Mouse (Mus musculus): ENCODE data around the gene Wrnip1.
A peak's percentile ranks its signal among the peaks of the same experiment; 100 is the strongest.

Wrnip1 gene

DNA sequence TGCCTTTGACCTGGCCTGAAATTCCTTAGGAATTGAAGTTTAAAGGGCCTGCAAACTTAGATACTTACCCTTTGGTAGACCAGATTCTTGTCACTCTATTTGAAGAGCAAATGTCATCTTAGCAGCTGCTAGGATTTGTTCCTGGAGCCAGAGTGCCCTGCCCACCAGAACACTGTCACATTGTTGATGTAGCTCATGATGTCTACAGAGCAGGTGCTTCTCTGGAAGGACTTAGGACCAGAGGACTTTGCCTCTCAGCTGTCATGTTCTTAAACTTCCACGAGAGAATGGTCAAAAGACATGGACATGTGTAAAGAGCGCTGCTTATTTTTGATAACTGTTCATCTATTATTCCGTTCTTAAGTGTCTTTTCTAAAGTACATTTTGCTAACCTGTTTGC is 17.4 kb downstream of the Wrnip1 start:
- DNase-seq: no peak

DNA sequence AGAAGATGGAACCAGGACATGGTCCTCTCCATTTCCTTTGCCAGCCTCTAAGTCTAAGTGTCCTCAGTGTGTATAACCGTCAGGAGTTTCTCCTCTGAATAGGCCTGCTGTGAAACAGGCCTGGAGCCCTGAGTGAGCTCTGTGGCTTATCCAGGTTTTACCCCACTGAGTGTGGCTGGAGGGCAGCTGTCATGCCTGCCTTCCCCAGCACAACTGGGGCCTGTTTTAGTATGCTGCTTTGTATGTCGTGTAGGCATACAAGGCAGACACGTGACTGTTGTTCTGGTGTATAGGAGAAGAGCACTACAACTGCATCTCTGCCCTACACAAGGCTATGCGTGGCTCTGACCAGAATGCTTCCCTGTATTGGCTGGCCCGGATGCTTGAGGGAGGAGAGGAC is 18.1 kb downstream of the Wrnip1 start:
- DNase-seq: no peak

DNA sequence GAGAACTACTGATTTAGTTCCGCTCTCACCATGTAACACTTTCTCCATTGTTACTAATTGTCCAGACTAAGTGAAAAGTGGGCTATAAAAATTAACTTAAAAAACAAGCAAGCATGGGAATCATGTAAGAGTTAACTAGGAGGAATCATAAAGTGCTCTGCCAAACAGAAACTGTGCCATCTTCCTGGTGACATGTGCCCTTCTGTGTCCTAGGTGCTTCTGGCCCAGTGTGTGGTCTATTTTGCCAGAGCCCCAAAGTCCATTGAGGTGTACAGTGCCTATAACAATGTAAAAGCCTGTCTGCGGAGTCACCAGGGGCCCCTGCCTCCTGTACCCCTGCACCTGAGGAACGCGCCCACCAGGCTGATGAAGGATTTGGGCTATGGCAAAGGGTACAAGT is 19.8 kb downstream of the Wrnip1 start:
- no peak for DNase-seq

DNA sequence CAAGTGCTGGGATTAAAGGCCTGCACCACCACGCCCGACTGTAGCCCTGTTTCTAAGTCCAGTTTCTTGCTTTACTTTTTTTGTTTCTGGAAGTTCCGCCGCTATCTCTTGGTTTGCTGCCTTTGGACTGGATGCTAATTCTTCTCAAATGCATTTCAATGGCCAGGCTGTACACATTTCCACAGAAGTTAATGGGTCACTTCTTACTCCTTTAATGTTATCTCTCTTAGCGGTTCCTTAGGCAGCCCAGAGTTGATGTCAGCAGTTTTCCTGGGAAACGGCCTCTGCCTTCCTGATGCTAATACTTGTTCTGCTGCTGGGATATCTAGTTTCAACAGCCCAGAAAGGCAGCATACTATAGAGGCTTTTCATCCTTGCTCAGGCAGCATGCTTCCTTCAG is 21.3 kb downstream of the Wrnip1 start:
- no peak for DNase-seq

DNA sequence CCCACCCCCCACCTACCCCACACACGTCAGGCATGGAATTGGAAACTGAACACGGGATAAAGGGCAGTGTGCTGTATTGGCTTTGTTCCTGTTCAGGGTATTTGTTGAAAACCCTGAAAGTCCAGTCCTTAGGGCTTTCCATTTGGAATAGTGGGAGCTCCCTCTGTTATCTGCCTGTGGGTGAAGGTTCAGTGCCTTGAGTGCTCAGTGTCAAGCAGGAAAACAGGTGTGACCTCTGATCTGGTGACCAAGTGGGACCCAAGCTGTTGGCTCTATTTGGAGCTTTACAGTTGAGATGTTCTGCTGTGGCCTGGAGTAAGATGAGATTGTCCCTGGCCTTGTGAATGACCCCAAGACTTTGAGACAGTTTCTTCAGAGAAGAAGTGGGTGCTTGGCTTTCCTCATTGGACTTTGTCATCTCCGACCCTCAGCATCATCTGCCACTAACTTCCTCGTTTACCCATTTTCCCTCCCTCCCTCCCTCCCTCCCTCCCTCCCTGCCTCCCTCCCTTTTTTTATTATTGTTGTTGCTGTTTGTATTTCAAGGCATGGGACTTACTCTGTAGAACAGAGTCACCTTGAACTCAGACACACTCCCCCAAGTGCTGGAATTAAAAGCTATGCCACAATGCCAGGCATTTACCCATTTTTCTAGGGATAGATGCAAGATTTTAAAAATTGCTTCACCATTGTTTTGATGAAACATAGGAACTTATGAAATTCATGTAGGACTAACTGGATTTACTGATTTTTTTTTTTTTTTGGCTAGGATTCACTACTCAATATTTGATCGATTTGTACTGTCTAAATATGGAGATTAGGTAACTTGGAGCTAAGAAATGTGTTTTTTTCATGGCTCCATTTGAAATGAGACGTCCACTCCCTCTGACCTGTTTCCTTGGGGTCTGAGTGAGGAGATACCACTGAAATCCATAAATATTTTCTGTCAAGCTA is 22.8 kb downstream of the Wrnip1 start:
- no peak for DNase-seq

DNA sequence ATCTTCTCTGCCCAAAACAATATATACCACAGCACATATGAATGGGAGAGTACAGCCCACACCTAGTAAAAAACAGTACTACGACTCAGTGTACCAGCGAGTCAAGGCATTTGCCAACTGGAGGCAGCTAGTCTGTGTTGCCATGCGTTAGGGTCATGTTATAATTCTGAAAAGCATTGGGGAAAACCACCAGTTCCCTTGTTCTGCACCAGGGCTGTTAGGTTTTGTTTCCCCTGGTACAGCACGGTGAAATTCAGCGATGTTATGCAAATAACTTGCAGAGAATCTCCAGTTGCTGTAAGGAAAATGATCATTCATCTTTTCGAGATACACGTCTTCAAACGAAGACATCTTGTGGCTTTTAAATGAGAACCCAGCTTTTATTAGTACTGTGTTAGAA is 23.7 kb downstream of the Wrnip1 start:
- no peak for DNase-seq

DNA sequence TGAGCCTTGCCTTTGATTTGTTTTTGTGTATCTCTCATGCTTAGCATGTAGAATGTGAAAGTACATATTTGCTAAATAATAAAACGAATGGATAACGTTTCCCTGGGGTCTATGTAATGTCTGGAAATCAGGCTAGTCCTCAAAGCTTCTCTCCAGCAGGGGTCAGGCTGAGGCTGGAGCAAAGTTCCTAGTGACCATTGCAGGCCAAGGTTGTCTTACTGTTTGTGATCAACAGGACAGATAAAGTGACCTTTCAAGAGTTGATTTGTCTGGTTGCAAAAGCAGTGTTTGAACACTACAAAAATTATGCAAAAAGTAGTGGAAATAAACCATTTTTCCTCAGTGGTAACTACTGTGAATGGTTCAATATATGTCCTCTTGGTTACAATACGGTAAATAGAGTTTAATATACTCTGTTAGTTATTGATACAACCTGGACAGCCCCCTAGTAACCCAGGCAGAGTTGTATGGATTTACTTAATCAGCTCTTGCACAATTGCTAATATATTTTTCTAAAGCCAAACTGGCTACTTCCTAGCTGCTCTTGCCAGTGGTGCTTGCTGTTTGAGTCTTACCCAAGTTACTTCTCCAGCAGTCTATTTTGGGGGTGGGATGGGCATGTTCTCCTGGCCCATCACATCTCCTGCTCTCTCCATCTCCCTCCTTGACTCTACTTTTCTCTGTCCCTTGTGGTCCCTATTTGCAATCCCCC is 25.4 kb downstream of the Wrnip1 start:
- DNase-seq: no peak

DNA sequence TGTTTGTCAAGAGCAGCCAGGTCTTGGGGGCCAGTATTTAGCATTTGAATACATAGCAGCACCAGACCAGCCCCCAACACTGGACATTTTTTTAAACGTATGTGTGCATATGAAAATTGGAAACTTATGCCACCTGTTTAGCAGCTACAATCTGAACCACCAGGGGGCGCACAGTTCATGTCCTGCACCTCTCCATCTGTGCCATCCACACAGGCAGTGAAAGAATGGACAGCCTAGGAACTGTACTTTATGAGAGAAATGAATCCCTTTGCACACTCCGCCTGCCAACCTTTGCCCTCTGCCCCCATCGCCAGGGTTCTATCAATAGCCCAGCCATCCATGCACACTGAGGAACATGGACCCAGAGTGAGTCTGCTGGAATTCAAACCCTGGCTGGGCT is 26.1 kb downstream of the Wrnip1 start:
- DNase-seq: peak; percentile 66

DNA sequence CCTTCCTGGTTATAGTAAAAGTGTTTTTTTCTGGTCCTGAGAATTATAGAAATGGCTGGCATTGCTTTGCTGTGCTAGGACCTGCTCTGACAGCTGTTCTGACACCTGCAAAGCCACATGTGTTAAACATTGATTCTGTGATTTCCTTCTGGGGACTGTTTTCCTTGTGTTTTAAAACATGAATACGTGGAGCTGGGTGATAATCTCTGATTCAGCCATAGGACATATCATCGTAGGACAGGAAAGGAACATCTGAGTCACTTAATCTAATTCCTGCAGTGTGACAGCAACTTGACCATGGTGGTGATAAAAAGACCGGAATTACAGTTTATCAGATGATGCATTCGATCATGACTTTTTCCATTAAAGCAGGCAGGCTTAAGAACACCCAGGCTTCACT is 27.0 kb downstream of the Wrnip1 start:
- no peak for DNase-seq

DNA sequence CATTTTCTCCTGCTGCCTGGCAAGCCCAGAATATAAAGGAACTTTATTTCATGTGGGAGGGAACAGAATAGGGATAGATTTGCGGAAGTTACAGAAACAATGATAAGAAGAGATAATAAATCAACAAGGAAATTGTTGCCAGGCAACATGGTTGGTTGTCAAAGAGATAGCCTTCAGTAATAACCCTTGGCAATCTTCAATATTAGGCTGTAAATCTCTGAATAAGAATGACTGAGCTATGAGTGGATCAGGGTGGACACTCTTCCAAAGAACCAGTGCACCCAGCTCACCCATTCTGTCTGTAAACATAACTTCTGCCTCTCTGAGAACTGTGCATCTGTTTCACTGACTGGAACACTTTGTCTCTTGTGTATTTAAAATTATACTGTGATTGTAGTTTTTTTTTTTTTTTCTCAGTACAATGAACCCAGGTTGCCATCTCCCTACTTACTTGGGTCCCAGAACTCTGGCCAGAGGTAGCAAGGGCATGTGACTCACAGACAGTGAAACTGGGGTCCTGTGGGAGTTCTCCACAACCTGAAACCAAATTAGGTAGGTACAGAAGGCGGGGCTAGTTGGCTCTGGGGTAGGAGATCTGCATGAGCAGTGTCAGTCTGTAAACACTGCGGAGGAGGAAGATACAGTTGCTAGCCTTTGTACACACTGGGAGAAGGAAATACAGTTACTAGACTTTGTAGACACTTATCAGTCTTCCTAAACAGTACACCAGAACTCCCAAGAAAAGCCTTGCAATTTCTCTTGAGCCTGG is 29.9 kb downstream of the Wrnip1 start:
- no peak for DNase-seq

DNA sequence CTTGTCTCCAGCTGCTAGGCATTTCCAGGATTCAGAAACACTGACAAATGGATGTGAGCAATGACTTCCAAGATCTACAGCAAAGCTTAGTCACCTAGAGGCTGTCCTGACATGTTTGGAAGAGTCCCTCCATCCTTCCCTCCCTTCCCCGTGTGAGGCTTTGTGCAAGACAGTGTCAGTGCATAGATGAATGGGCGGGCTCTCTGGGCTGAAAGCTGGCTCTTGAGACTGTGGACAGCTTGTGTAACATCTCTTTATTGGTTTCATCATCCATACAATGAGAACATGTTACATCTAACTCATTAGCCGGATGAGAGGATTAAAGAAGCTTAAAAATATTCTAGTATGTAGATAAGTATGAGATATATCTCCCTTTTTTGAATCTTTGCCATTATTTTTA is 30.9 kb downstream of the Wrnip1 start:
- DNase-seq: no peak

DNA sequence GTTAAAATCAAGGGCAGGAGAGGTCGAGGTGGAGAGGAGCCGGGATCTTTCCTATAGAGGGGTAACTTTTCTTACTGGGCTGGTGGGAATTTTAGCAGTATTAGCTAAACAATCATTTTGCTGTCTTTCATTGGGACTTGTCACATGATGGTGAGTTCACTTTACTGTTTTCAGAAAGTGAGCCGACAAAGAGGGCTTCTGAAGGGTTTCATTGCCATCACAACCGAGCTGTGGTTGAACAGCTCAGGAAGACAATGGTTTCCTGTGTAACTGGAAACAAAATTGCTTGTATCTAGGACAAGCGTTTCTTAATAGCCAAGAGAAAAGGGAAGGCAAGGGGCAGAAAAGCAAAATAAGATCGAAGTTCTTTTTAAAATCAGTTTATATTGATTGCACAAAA is 31.4 kb downstream of the Wrnip1 start:
- no peak for DNase-seq

DNA sequence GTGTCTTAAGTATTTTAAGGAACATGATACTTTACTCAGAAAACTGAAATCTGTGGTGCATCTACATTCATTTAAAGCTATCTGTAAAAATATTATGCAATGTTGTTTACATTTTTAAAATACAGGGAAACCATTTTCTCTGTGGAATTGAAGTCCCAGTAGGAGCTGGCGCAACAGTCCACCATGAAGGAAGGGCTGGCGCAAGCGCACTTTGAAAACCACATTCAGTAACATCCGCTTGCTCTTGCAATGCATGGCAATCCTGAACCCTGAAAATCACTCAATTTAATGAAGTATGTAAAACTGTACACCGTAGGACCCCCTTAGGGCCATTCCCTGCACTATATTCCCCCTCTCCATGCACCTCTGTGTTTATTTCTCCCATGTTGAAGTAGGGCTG is 32.7 kb downstream of the Wrnip1 start:
- DNase-seq: no peak

DNA sequence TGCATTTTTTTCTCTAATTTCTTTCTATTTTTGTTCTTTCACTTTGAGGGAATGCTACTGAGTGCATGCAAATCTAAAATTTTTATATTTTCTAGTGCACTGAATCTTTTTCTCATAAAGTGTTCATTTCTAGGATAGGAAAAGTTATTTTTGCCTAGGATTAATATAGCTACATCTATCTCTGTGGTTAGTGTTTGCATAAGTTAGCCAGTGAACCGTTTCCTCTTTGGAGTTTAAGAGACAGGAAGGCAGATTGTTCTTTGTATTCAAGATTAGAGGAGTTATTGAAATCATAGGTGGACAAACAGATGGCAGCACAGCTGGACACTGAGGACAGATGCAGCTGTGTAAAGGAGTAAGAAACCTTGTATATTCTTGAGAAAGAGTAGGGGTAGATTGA is 37.5 kb downstream of the Wrnip1 start:
- no peak for DNase-seq

DNA sequence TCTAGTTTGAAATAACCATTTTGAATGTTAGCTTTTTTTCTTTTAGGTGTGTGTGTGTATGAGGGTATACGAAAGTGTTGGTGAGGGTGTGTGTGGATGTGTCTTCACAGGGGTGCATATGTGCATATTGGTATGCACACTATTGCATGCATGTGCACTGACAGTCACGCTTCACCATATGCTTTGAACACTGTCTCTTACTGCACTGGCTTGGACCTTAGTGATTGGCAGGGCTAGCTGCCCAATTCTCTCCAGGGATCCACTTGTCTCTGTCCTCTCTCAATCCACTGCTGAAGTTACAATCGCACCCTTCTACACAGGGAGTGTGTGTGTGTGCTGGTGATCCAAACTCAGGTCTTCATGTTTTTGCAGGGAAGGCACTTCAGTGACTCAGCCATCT is 39.5 kb downstream of the Wrnip1 start:
- DNase-seq: no peak

DNA sequence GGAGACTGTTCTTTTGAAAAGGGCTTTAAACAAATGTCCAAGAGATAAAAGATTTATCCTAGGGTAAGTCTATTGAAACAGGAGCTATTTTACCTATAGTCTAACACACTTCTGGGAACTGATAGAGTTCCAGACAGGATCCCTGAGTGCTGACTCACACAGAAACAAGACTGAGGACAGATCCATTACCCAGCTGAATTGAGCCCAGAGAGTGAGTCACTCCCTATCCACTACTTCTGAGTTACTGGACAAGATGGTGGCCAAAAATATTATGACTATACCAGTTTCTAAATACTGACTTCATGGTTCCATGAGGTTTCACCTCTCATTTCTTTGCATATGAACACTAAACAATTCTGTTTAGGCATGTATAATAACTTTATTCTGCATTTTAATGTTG is 44.4 kb downstream of the Wrnip1 start:
- DNase-seq: no peak

DNA sequence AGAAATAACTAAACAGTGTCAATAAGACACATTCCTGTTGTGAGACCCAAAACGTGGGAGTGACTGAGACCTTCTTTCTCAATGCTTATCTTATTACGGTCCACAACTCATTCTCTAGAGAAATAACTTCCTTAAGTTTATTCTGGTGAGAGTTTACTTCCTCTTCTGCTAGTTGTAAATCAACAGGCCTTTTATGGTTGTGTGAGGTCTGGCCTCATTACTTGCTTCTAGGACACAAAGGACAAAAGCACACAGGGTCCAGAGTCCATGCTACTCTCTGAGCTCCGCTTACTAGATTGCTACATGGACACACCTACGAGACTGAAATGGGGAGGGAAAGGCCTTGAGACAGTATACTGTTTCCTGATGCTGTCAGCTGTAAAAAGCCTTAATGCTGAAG is 47.3 kb downstream of the Wrnip1 start:
- DNase-seq: no peak

DNA sequence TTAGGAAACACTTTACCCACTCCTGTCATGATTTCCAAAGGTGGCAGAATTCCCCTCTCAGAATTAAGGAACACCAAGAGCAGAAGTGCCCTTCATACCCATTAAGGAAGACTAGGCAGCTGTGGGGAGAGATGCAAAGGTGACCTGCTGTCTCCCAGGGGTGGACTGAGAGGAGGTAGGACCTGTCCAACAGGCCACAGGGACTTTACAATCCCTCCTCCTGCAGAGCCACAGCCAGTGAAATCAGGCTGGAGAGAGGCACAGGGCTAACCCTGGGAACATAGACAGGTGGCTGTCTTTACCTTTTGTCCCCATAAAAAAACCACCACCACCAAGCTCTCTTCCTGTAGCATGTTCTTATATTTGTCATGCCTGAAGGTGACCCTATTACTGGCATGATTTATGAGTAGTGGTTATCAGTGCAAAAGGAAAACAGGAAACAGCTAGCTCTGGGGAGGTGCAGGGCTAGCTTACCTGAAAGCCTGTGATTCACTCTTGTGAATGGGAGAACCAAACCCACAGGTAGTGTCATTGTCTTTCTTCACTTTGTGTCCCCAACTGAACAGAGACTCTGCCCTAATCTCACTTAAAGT is 47.8 kb downstream of the Wrnip1 start:
- DNase-seq: no peak

DNA sequence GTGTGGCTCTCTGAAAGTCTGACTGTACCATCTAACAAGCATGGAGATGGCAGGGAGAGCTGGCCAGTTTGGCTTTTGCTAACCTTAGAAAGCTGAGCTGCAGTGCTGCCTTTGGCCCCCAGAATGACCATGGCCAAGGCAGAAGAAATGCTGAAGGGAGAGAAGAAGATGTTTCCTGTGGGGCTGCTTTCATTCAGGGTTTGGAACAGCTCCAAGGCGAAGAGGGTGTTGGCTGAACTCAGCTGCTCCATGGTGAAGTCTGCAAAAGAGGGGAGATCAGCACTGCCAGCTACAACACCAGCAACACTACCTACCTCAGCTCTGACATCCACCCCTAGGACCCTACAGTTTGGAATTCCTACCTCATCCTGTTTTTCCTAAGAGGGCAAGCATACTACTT is 48.3 kb downstream of the Wrnip1 start:
- no peak for DNase-seq

DNA sequence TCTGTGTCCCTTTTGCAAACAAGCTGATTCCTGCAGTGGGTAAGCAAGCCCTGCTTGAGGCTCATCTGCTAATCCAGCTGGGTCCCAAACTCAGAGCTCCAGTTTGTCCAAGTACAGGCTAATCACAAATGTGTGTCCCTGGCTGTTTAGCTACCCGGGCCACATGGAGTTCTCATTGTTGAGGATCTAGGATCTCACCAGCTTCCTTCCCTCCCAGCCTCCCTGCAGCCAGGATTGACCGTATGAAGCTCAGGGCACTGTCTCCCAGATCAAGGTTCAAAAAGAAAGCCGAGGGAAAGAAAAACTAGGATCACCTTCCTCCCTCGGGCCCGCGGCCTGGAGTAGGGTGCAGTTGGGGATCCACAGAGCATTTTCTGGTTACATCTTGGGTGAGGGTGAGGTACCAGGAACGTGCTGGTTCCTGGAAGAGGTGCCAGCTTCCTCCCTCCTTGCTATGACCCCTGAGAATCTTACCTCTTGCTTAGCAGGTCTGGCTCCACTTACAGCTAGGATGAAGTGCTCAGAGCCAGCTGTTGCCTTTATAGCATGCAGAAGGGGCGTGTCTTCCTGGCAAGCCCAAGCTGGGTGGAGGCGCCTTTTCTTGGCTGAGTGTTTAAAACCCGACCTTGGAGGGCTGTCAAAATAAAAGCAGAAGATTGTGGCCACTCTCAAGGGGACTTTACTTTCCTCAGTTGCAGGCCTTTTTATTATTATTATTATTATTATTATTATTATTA is 49.0 kb downstream of the Wrnip1 start, which contains the start of gene Serpinb1a:
TSS of gene Serpinb1a (minus strand) at position 518 of the 737 bp plus-strand sequence.
- peak; percentile 28 for DNase-seq

DNA sequence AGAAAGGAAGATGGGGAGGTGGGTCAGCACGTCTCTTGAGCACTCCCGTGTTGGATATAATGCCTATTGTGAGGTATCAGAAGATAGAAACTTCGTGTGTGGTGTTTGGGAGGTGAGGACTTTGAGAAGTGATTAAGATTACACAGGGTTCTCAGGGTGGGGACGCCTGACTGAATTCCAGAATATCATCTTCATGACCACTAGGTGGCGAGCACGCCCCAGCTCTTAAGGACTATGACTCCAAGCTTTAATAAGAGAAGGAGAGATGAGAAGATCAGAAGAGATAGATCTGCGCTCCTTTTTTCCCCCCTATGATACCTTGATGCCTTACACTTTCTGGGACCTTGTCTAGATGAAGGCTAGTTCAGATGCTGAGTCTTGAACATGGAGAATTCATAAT is 50.1 kb downstream of the Wrnip1 start:
- DNase-seq: peak; percentile 75

DNA sequence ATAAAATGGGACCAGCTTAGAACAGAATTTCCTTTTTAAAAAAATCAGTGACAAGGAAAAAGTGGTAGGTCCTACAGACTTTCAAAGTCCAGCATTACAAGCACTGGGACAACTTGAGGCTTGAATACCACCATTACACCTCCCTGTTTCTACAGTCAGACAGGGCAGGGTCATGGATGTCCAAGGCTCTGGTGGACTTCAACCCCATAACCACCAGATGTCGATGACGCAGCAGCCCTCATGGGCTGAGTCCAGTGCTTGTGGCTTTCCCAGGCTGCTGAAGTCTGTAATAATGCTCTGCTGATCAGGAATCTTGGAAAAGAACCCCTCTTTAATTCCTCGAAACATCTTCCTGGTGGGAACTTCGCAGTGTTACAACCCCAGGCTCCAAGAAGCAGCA is 50.7 kb downstream of the Wrnip1 start:
- DNase-seq: no peak
